Mouse (Mus musculus) lung, postnatal 0 days (tissue): Measurements from ENCODE around the gene Fgr.

ENCODE experiments used
- CTCF ChIP-seq: IDR thresholded peaks from 2 replicates; pipeline ENCODE4 v1.5.1; 2016; ENCODE audit warnings: antibody characterized with exemption, mild to moderate bottlenecking
- EP300 ChIP-seq: IDR thresholded peaks from 2 replicates; pipeline ENCODE4 v1.6.1; 2016; ENCODE audit warnings: antibody characterized with exemption, mild to moderate bottlenecking, control low read depth

GRCm38 (mm10) chr4:133009676-133010075, 35.8 kb downstream of the Fgr start:
- no peak for TF ChIP-seq EP300
- no peak for TF ChIP-seq CTCF
